ENCODE assay signal across 8 mouse cellular contexts in the genomic region with DNA sequence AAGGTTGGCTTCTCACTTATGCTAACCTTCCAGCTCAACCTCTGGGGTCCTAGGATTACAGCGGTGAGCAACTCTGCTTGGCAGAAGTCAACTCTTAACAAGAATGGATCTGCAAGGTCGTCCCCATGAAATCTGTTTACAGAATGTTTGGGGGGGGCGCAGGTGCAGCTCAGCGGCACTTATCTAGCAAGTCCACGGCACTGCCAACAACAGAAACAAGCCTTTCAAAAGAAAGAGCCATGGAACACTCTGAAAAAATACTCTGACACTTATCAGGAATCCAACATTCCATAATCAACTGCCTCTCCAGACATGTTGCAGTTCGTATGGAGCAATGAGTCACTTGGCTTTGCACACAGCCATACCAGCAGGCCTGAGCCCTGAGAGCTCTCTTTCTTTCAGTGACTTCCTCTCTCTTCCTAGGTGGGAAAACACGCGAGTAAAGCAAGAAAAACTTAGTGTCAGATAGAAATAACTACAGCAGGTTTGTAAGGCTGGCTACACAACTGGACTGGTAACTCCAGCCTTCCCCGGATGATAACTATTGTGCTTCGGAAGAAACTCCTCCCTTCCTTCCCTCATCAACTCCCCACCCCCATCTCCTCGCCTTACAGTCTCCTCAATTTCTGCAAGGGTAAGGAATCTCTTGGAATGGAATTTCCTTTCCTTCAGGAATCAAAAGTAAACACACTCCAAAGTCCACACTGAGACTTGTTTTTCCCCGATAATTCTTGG. TPM values are rescaled to one million over a fixed set of nuclear protein-coding genes. Genes with fewer than 3 reads are reported as not detected.
DNase-seq lines count a peak whose midpoint lies in the region; ATAC-seq lines count a peak whose summit lies in the region.

No protein-coding gene starts in this region.

- intact Hi-C loops in left cerebral cortex, postnatal 14 days (cut with DNase I): no loop called here

- WGBS in limb, embryonic 15.5 days: 49% methylated on average over 12 of the region's 12 CpGs
- 70% methylated on average over 12 of the region's 12 CpGs for WGBS in limb, embryonic 10.5 days
- 33% methylated on average over 12 of the region's 12 CpGs for WGBS in heart, embryonic 14.5 days
- WGBS in stomach, embryonic 14.5 days: 46% methylated on average over 12 of the region's 12 CpGs
- 69% methylated on average over 12 of the region's 12 CpGs for WGBS in forebrain, embryonic 11.5 days

- H3K9ac ChIP-seq in limb, embryonic 15.5 days: no peak overlapping the region
- H3K9ac ChIP-seq in heart, embryonic 14.5 days (ENCODE audit: low read length): peak overlapping the region; percentile 31; the same call in 1 of the 2 replicates
- H3K9ac ChIP-seq in stomach, embryonic 14.5 days (replicated peaks; ENCODE audit: low read depth, low read length): no peak overlapping the region
- H3K9ac ChIP-seq in forebrain, embryonic 11.5 days (ENCODE audit: low read length): no peak overlapping the region

- H3K4me1 ChIP-seq in limb, embryonic 15.5 days: no peaks in the 10 kb centered on the region
- H3K4me1 ChIP-seq in limb, embryonic 10.5 days: no peaks in the 10 kb centered on the region
- H3K4me1 ChIP-seq in heart, embryonic 14.5 days (ENCODE audit: control insufficient read depth in 2 of 2, insufficient read depth in 2 of 2, low read length in 2 of 2): peaks cover 19 to 20% of the 10 kb centered on the region in 2 experiments
- H3K4me1 ChIP-seq in stomach, embryonic 14.5 days (ENCODE audit: control insufficient read depth, insufficient read depth, low read length): no peaks in the 10 kb centered on the region
- no peaks in the 10 kb centered on the region for H3K4me1 ChIP-seq in forebrain, embryonic 11.5 days (replicated peaks; ENCODE audit: control insufficient read depth, insufficient read depth, low read length)

- peak overlapping the region; percentile 74 for H3K27ac ChIP-seq in limb, embryonic 15.5 days
- no peak overlapping the region for H3K27ac ChIP-seq in limb, embryonic 10.5 days
- H3K27ac ChIP-seq in heart, embryonic 14.5 days (replicated peaks in 1 of 2; ENCODE audit: control insufficient read depth in 1 of 2, insufficient read depth in 1 of 2, low read depth in 2 of 2, low read length in 2 of 2): peak overlapping the region; percentile 94 to 99
- peak overlapping the region; percentile 56 for H3K27ac ChIP-seq in stomach, embryonic 14.5 days (ENCODE audit: low read length)
- H3K27ac ChIP-seq in forebrain, embryonic 11.5 days (ENCODE audit: low read depth, low read length): no peak overlapping the region

- no peaks in the 10 kb centered on the region for H3K36me3 ChIP-seq in limb, embryonic 15.5 days
- H3K36me3 ChIP-seq in limb, embryonic 10.5 days: no peaks in the 10 kb centered on the region
- no peaks in the 10 kb centered on the region for H3K36me3 ChIP-seq in heart, embryonic 14.5 days (ENCODE audit: control insufficient read depth, insufficient read depth, low read length)
- H3K36me3 ChIP-seq in stomach, embryonic 14.5 days (ENCODE audit: control insufficient read depth, insufficient read depth, low read length): no peaks in the 10 kb centered on the region
- no peaks in the 10 kb centered on the region for H3K36me3 ChIP-seq in forebrain, embryonic 11.5 days (ENCODE audit: control insufficient read depth, insufficient read depth, low read length)

- DNase-seq in limb, embryonic 10.5 days (ENCODE audit: low spot score): no peak
- DNase-seq in kidney, postnatal 25 days: peak; percentile 55 to 69
- DNase-seq in urinary bladder, postnatal 25 days (ENCODE audit: low spot score): no peak
- no peak for DNase-seq in forebrain, embryonic 11.5 days (ENCODE audit: low spot score)
- DNase-seq in left cerebral cortex, postnatal 14 days (ENCODE audit: low spot score in 2 of 2): no peak

- H3K4me2 ChIP-seq in limb, embryonic 15.5 days: no peak overlapping the region
- H3K4me2 ChIP-seq in heart, embryonic 14.5 days (ENCODE audit: low read length): peak overlapping the region; percentile 45
- no peak overlapping the region for H3K4me2 ChIP-seq in stomach, embryonic 14.5 days (replicated peaks; ENCODE audit: low read depth, low read length)
- H3K4me2 ChIP-seq in forebrain, embryonic 11.5 days (ENCODE audit: low read depth, low read length, severe bottlenecking): no peak overlapping the region

- no peak for ATAC-seq in limb, embryonic 15.5 days (ENCODE audit: insufficient number of reproducible peaks, low FRiP score, low TSS enrichment, low read depth)
- peak; percentile 45; the same call in 1 of the 2 replicates for ATAC-seq in heart, embryonic 14.5 days (ENCODE audit: insufficient number of reproducible peaks, insufficient read depth, low FRiP score, low read depth)
- ATAC-seq in stomach, embryonic 14.5 days (ENCODE audit: insufficient number of reproducible peaks, insufficient read depth, low FRiP score, low read depth): no peak
- ATAC-seq in forebrain, embryonic 11.5 days (replicated peaks; ENCODE audit: low FRiP score): no peak

- H3K9me3 ChIP-seq in limb, embryonic 15.5 days: no peaks in the 10 kb centered on the region
- no peaks in the 10 kb centered on the region for H3K9me3 ChIP-seq in limb, embryonic 10.5 days (replicated peaks)
- H3K9me3 ChIP-seq in heart, embryonic 14.5 days (ENCODE audit: control insufficient read depth, low read length): no peaks in the 10 kb centered on the region
- no peaks in the 10 kb centered on the region for H3K9me3 ChIP-seq in stomach, embryonic 14.5 days (ENCODE audit: control insufficient read depth, low read depth, low read length)
- H3K9me3 ChIP-seq in forebrain, embryonic 11.5 days (ENCODE audit: control insufficient read depth, low read length): no peaks in the 10 kb centered on the region

- no peak overlapping the region for H3K4me3 ChIP-seq in limb, embryonic 15.5 days
- no peak overlapping the region for H3K4me3 ChIP-seq in limb, embryonic 10.5 days
- no peak overlapping the region for H3K4me3 ChIP-seq in heart, embryonic 14.5 days (ENCODE audit: control insufficient read depth in 1 of 2, insufficient read depth in 1 of 2, low read depth in 1 of 2, low read length in 2 of 2)
- H3K4me3 ChIP-seq in stomach, embryonic 14.5 days (ENCODE audit: low read depth, low read length): no peak overlapping the region
- no peak overlapping the region for H3K4me3 ChIP-seq in forebrain, embryonic 11.5 days (ENCODE audit: low read depth, low read length)

- no peaks in the 10 kb centered on the region; the same call in 1 of the 2 replicates for H3K27me3 ChIP-seq in limb, embryonic 15.5 days
- H3K27me3 ChIP-seq in limb, embryonic 10.5 days (ENCODE audit: low read depth, poor library complexity, severe bottlenecking): no peaks in the 10 kb centered on the region
- no peaks in the 10 kb centered on the region for H3K27me3 ChIP-seq in heart, embryonic 14.5 days (ENCODE audit: control insufficient read depth, insufficient read depth, low read length)
- H3K27me3 ChIP-seq in stomach, embryonic 14.5 days (ENCODE audit: control insufficient read depth, insufficient read depth, low read length): no peaks in the 10 kb centered on the region
- no peaks in the 10 kb centered on the region for H3K27me3 ChIP-seq in forebrain, embryonic 11.5 days (ENCODE audit: control insufficient read depth, insufficient read depth, low read length)

RNA-seq across cellular contexts. Expression of gene Spag9, which starts 7.4 kb away (rescaled TPM):
- polyA plus RNA-seq in limb, embryonic 15.5 days (2015; fragmentation: Nextera tagmentation; extraction: Ambion mirVana): 39.4 and 44.0 TPM in 2 replicates
- 28.0 and 30.4 TPM in 2 replicates for polyA plus RNA-seq in limb, embryonic 10.5 days (2016; fragmentation: Nextera tagmentation; extraction: Ambion mirVana)
- polyA plus RNA-seq in heart, embryonic 14.5 days (2014; fragmentation: Nextera tagmentation; extraction: Ambion mirVana): 54.5 and 63.8 TPM in 2 replicates
- polyA plus RNA-seq in stomach, embryonic 14.5 days (2014; fragmentation: Nextera tagmentation; extraction: Ambion mirVana): 61.7 and 63.4 TPM in 2 replicates
- polyA plus RNA-seq in forebrain, embryonic 11.5 days (2014; fragmentation: Nextera tagmentation; extraction: Ambion mirVana): 93.4 and 101 TPM in 2 replicates
- total RNA-seq in left cerebral cortex, postnatal 14 days (2021): 100 to 1,000 TPM; 257 to 273 TPM

RNA-seq across cellular contexts. Expression of gene Nme1, which starts 20.2 kb away (rescaled TPM):
- polyA plus RNA-seq in limb, embryonic 15.5 days (2015; fragmentation: Nextera tagmentation; extraction: Ambion mirVana): 109 and 113 TPM in 2 replicates
- 386 and 480 TPM in 2 replicates for polyA plus RNA-seq in limb, embryonic 10.5 days (2016; fragmentation: Nextera tagmentation; extraction: Ambion mirVana)
- 93.3 and 94.9 TPM in 2 replicates for polyA plus RNA-seq in heart, embryonic 14.5 days (2014; fragmentation: Nextera tagmentation; extraction: Ambion mirVana)
- polyA plus RNA-seq in stomach, embryonic 14.5 days (2014; fragmentation: Nextera tagmentation; extraction: Ambion mirVana): 154 and 155 TPM in 2 replicates
- 231 and 266 TPM in 2 replicates for polyA plus RNA-seq in forebrain, embryonic 11.5 days (2014; fragmentation: Nextera tagmentation; extraction: Ambion mirVana)
- 100 to 1,000 TPM; 104 to 109 TPM for total RNA-seq in left cerebral cortex, postnatal 14 days (2021)

RNA-seq across cellular contexts. Expression of gene Gm20390, which starts 20.4 kb away (rescaled TPM):
- polyA plus RNA-seq in limb, embryonic 15.5 days (2015; fragmentation: Nextera tagmentation; extraction: Ambion mirVana): 341 and 347 TPM in 2 replicates
- 578 and 666 TPM in 2 replicates for polyA plus RNA-seq in limb, embryonic 10.5 days (2016; fragmentation: Nextera tagmentation; extraction: Ambion mirVana)
- 237 and 241 TPM in 2 replicates for polyA plus RNA-seq in heart, embryonic 14.5 days (2014; fragmentation: Nextera tagmentation; extraction: Ambion mirVana)
- 357 and 372 TPM in 2 replicates for polyA plus RNA-seq in stomach, embryonic 14.5 days (2014; fragmentation: Nextera tagmentation; extraction: Ambion mirVana)
- 371 and 408 TPM in 2 replicates for polyA plus RNA-seq in forebrain, embryonic 11.5 days (2014; fragmentation: Nextera tagmentation; extraction: Ambion mirVana)
- 100 to 1,000 TPM; 131 to 161 TPM for total RNA-seq in left cerebral cortex, postnatal 14 days (2021)

RNA-seq across cellular contexts. Expression of gene Nme2, which starts 32.4 kb away (rescaled TPM):
- 322 and 365 TPM in 2 replicates for polyA plus RNA-seq in limb, embryonic 15.5 days (2015; fragmentation: Nextera tagmentation; extraction: Ambion mirVana)
- polyA plus RNA-seq in limb, embryonic 10.5 days (2016; fragmentation: Nextera tagmentation; extraction: Ambion mirVana): 151 and 152 TPM in 2 replicates
- polyA plus RNA-seq in heart, embryonic 14.5 days (2014; fragmentation: Nextera tagmentation; extraction: Ambion mirVana): 396 and 422 TPM in 2 replicates
- polyA plus RNA-seq in stomach, embryonic 14.5 days (2014; fragmentation: Nextera tagmentation; extraction: Ambion mirVana): 235 and 237 TPM in 2 replicates
- 144 and 155 TPM in 2 replicates for polyA plus RNA-seq in forebrain, embryonic 11.5 days (2014; fragmentation: Nextera tagmentation; extraction: Ambion mirVana)
- 100 to 1,000 TPM in 1 of 2 experiments, 10 to 100 TPM in 1; 93.0 to 113 TPM for total RNA-seq in left cerebral cortex, postnatal 14 days (2021)

Comparison
In these comparisons a context has a peak if more than half of its experiments do, and no peak if none do; other contexts are left out.
1. H3K27ac ChIP-seq: peak in limb, embryonic 15.5 days (single experiment), heart, embryonic 14.5 days (2 of 2) and stomach, embryonic 14.5 days (single experiment); none in limb, embryonic 10.5 days (single experiment) and forebrain, embryonic 11.5 days (single experiment).
2. DNase-seq: peak in kidney, postnatal 25 days (2 of 2); none in limb, embryonic 10.5 days (single experiment), urinary bladder, postnatal 25 days (single experiment), forebrain, embryonic 11.5 days (single experiment) and left cerebral cortex, postnatal 14 days (0 of 2).